Mouse (Mus musculus) stomach, embryonic 14.5 days (tissue): ENCODE data around the gene Gm49392. TPM values are rescaled to one million over a fixed set of nuclear protein-coding genes. Genes with fewer than 3 reads are reported as not detected.
"Not testable (repeated sequence)": the region's sequence is repeated elsewhere in the genome, so short reads cannot be mapped to it uniquely, and the experiment has no call there.

Experiments used
- ATAC-seq: fragments of 200-750 bp; cut with Nextera tagmentation; 2 replicates; pipeline ENCODE4 v1.8.0; 2017; ENCODE audit warnings: low read depth, moderate TSS enrichment; ENCODE audit not compliant: insufficient number of reproducible peaks, insufficient read depth, low FRiP score
- H3K27ac ChIP-seq: fragments of 300-500 bp; sonication (generic); 2 replicates; pipeline ENCODE4 v1.5.1; 2014; ENCODE audit warnings: mild to moderate bottlenecking, low read length, moderate library complexity, mixed read lengths
- H3K27me3 ChIP-seq: fragments of 300-500 bp; sonication (generic); 2 replicates; pipeline ENCODE4 v1.6.1; 2014; ENCODE audit warnings: low read length, control low read depth, mixed read lengths; ENCODE audit not compliant: control insufficient read depth, insufficient read depth
- H3K36me3 ChIP-seq: fragments of 300-500 bp; sonication (generic); 2 replicates; pipeline ENCODE4 v1.6.1; 2014; ENCODE audit warnings: mild to moderate bottlenecking, control low read depth, low read length, moderate library complexity, mixed read lengths; ENCODE audit not compliant: control insufficient read depth, insufficient read depth
- H3K4me1 ChIP-seq: fragments of 300-500 bp; sonication (generic); 2 replicates; pipeline ENCODE4 v1.6.1; 2014; ENCODE audit warnings: low read length, control low read depth, mixed read lengths; ENCODE audit not compliant: control insufficient read depth, insufficient read depth
- H3K4me2 ChIP-seq: fragments of 300-500 bp; sonication (generic); replicated peaks from 2 replicates; pipeline ENCODE4 v1.6.1; 2014; ENCODE audit warnings: low read depth, low read length, control low read depth
- H3K4me3 ChIP-seq: fragments of 300-500 bp; sonication (generic); 2 replicates; pipeline ENCODE4 v1.5.1; 2014; ENCODE audit warnings: low read depth, low read length, control low read depth
- H3K9ac ChIP-seq: fragments of 300-500 bp; sonication (generic); replicated peaks from 2 replicates; pipeline ENCODE4 v1.6.1; 2014; ENCODE audit warnings: low read depth, mild to moderate bottlenecking, control low read depth, low read length, moderate library complexity, mixed read lengths
- H3K9me3 ChIP-seq: fragments of 300-500 bp; sonication (generic); 2 replicates; pipeline ENCODE4 v1.6.1; 2016; ENCODE audit warnings: low read depth, low read length, control low read depth; ENCODE audit not compliant: control insufficient read depth
- WGBS: fragments of 180-500 bp; shearing (Covaris S2); extraction: QIAGEN DNeasy Blood & Tissue Kit; methylation state at CpG from one replicate; pipeline ENCODE4 v1.1.7; 2014; 5-methylcytosine and 5-hydroxymethylcytosine counted together
- polyA plus RNA-seq: library from polyadenylated mRNA; unstranded; fragments of >200 nt; fragmentation: Nextera tagmentation; extraction: Ambion mirVana; gene quantifications from 2 replicates; pipeline ENCODE4 v1.2.1, GENCODE M21; 2014

Gene Gm49392
- 0.20 TPM in 1 of 2 replicates, not detected in the other for polyA plus RNA-seq

GRCm38 (mm10) chr13:60896794-60897193 is at the start of gene Gm49392:
TSS of gene Gm49392 (minus strand) at chr13:60896894.
- not testable (repeated sequence) for H3K27me3 ChIP-seq, H3K9ac ChIP-seq, H3K4me2 ChIP-seq, H3K4me3 ChIP-seq, H3K9me3 ChIP-seq, ATAC-seq, H3K4me1 ChIP-seq, H3K27ac ChIP-seq, H3K36me3 ChIP-seq
- 77% methylated on average over 8 of the region's 8 CpGs for WGBS

DNA sequence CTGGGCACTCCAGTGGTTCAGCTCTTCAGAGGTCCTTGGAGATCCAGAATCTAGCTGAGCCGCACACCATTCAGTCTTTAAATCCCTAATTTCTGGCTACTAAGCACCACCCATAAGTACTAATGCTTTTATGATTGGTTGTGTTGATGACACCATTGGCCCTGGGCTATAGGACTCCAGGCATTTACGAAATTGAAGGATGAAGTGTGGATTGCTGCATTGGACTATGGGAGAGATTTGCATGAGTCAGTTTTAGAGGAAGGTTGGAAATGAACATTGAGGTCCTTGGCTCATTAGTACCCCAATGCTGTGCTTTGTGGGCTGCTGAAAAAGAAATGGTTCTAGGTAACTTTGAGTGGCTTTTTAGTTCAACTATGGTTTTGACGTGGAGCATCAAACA is 45.2 kb upstream of the Gm49392 start, which contains the start of gene Tpbpa:
TSS of gene Tpbpa (minus strand) at position 101 of the 400 bp plus-strand sequence.
- H3K4me2 ChIP-seq, H3K4me3 ChIP-seq, ATAC-seq, H3K9me3 ChIP-seq, H3K9ac ChIP-seq, H3K4me1 ChIP-seq, H3K36me3 ChIP-seq, H3K27me3 ChIP-seq, H3K27ac ChIP-seq: not testable (repeated sequence)
- WGBS = 71% methylated on average over 3 of the region's 3 CpGs

GRCm38 (mm10) chr13:60936500-60936901 is 39.8 kb upstream of the Gm49392 start, which contains the start of the genes Gm49391 and Ctla2a:
TSS of gene Gm49391 (minus strand) at chr13:60936571.
TSS of gene Ctla2a (minus strand) at chr13:60936625.
- H3K9ac ChIP-seq = no peak within 1 kb of the TSS
- no peak within 1 kb of the TSS for H3K27ac ChIP-seq
- H3K9me3 ChIP-seq = no peaks in the 10 kb centered on the region
- no peak within 1 kb of the TSS for H3K4me3 ChIP-seq
- no peaks in the 10 kb centered on the region for H3K27me3 ChIP-seq
- H3K4me1 ChIP-seq = no peaks in the 10 kb centered on the region
- no peaks in the 10 kb centered on the region for H3K36me3 ChIP-seq
- H3K4me2 ChIP-seq = no peak within 1 kb of the TSS
- peak; percentile 53; the same call in 1 of the 2 replicates for ATAC-seq
- 55% methylated on average over 5 of the region's 5 CpGs for WGBS

- H3K27me3 ChIP-seq = not testable (repeated sequence)
Observed at GRCm38 (mm10) chr13:60935490-60935889, 38.8 kb upstream of the Gm49392 start, which contains the start of gene Gm49393. TSS of gene Gm49393 (minus strand) at chr13:60935590.

GRCm38 (mm10) chr13:60904780-60905179 is 8.1 kb upstream of the Gm49392 start, which contains the start of gene Tpbpb:
TSS of gene Tpbpb (minus strand) at chr13:60904880.
- WGBS = 81% methylated on average over 2 of the region's 2 CpGs
- not testable (repeated sequence) for H3K36me3 ChIP-seq

More at GRCm38 (mm10) chr13:60935490-60935889, 38.8 kb upstream of the Gm49392 start, which contains the start of gene Gm49393:
- not testable (repeated sequence) for H3K27ac ChIP-seq, H3K9ac ChIP-seq, ATAC-seq, H3K4me3 ChIP-seq, H3K36me3 ChIP-seq, H3K4me1 ChIP-seq, H3K4me2 ChIP-seq, H3K9me3 ChIP-seq
- WGBS = 75% methylated on average over 2 of the region's 2 CpGs

GRCm38 (mm10) chr13:60897328-60897727 is 634 bp upstream of the Gm49392 start, which contains the start of gene Ctla2b:
TSS of gene Ctla2b (minus strand) at chr13:60897447.
- H3K4me2 ChIP-seq = no peak within 1 kb of the TSS
- H3K9ac ChIP-seq = no peak within 1 kb of the TSS
- no peaks in the 10 kb centered on the region for H3K27me3 ChIP-seq
- WGBS = 62% methylated on average over 3 of the region's 3 CpGs
- H3K27ac ChIP-seq = no peak within 1 kb of the TSS
- no peaks in the 10 kb centered on the region for H3K36me3 ChIP-seq
- 0 out of 2 replicates have a peak, but pooled peaks have one; percentile 42 for ATAC-seq
- no peak within 1 kb of the TSS for H3K4me3 ChIP-seq
- no peaks in the 10 kb centered on the region for H3K9me3 ChIP-seq
- H3K4me1 ChIP-seq = no peaks in the 10 kb centered on the region

More at GRCm38 (mm10) chr13:60904780-60905179, 8.1 kb upstream of the Gm49392 start, which contains the start of gene Tpbpb:
- ATAC-seq, H3K4me1 ChIP-seq, H3K9me3 ChIP-seq, H3K4me2 ChIP-seq, H3K27me3 ChIP-seq, H3K9ac ChIP-seq, H3K4me3 ChIP-seq, H3K27ac ChIP-seq: not testable (repeated sequence)

DNA sequence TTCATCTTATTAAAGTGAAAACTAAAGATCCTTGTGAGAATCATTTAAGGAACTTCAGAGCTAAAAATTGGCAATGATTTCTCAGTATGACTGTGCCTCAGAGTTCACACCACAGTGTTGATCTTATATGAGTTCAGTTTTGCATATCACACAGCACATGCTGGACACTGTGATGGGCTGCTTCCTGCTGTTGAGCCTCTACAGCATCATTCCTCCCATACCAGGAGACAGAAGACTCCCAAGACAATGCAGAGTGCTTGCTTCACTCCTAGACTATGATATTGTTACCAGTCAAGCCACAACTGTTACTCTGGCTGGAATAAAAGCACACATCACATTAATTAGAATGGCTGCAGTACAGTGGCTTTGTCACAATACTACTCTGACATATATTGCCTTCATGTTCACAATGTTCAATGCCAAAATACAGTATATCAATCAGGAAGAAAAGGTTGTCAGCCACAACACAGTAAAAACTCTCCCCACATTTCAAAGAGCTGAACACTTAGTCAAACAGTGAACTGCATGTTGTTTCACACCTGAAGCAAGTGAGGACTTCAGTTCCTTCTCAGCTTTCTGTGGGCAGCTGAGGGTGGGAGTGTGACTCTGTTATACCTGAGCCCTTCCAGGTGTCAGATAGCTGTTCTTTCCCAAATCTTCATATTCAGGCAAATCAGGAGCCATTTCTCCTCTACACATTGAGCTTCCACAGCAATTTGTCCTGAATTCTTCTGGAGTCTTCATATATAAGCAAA is 1.1 kb downstream of the Gm49392 start:
- no peak overlapping the region for H3K27ac ChIP-seq
- no peak overlapping the region for H3K9ac ChIP-seq
- no peak overlapping the region for H3K4me2 ChIP-seq
- ATAC-seq = no peak
- no peaks in the 10 kb centered on the region for H3K9me3 ChIP-seq
- H3K27me3 ChIP-seq = no peaks in the 10 kb centered on the region
- no peak overlapping the region for H3K4me3 ChIP-seq
- H3K4me1 ChIP-seq = no peaks in the 10 kb centered on the region
- H3K36me3 ChIP-seq = no peaks in the 10 kb centered on the region

- H3K4me1 ChIP-seq = no peaks in the 10 kb centered on the region
- ATAC-seq = no peak
- H3K27ac ChIP-seq = no peak overlapping the region
- H3K4me2 ChIP-seq = no peak overlapping the region
- no peaks in the 10 kb centered on the region for H3K36me3 ChIP-seq
- H3K9me3 ChIP-seq = no peaks in the 10 kb centered on the region
- H3K9ac ChIP-seq = no peak overlapping the region
- 93% methylated on average over 1 of the region's 1 CpGs for WGBS
- H3K4me3 ChIP-seq = no peak overlapping the region
- no peaks in the 10 kb centered on the region for H3K27me3 ChIP-seq
Observed at GRCm38 (mm10) chr13:60892301-60892700, 4.4 kb downstream of the Gm49392 start.
